Mouse (Mus musculus): ENCODE measurements around the gene Tsga10. TPM values are rescaled to one million over a fixed set of nuclear protein-coding genes. Genes with fewer than 3 reads are reported as not detected.
"Not testable (repeated sequence)": the region's sequence is repeated elsewhere in the genome, so short reads cannot be mapped to it uniquely, and the experiment has no call there.

Gene Tsga10
- polyA plus RNA-seq, 1 experiment from 2014 or later: 6.6 TPM

- Histone ChIP-seq H3K9me3 (no peaks in the 10 kb centered on the region), H3K4me1 (no peaks in the 10 kb centered on the region; the same call in 1 of the 2 replicates), H3K36me3 (replicated peaks) (no peaks in the 10 kb centered on the region), H3K27me3 (replicated peaks; ENCODE audit: low read depth, poor library complexity, severe bottlenecking) (no peaks in the 10 kb centered on the region), H3K27ac (replicated peaks) (no peak overlapping the region), H3K4me3 (no peak overlapping the region)
- DNase-seq (ENCODE audit: low spot score): no peak
- 67% methylated on average over 10 of the region's 10 CpGs for WGBS
Observed at GRCm38 (mm10) chr1:37728053-37728452, 138.2 kb downstream of the Tsga10 start.

DNA sequence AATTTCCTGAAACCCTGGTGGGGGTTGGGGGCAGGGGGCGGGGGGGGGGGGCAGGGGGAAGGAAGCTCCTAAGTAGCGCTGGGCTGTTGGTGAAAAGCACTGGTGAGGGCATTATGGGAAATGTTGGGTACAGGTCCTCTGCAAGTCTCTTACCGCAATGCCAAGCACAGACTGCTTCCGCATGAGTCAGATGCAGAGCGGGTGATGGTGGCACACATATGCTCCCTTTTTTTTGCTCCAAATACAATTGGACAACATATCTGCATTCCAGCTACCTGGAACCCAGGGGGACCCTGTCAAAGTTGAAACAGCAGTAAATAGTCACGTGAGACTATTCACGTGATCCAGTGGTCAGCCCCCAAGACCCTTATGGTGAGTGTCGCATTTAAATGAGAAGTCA is 139.0 kb downstream of the Tsga10 start:
- no peak overlapping the region for H3K27ac ChIP-seq (replicated peaks)
- H3K4me1 ChIP-seq: no peaks in the 10 kb centered on the region; the same call in 1 of the 2 replicates
- DNase-seq (ENCODE audit: low spot score): no peak
- no peaks in the 10 kb centered on the region for H3K9me3 ChIP-seq
- no peaks in the 10 kb centered on the region for H3K36me3 ChIP-seq (replicated peaks)
- WGBS: 86% methylated on average over 8 of the region's 8 CpGs
- H3K27me3 ChIP-seq (replicated peaks; ENCODE audit: low read depth, poor library complexity, severe bottlenecking): 0 out of 2 replicates have a peak, but pooled peaks cover 6% of the 10 kb centered on the region
- no peak overlapping the region for H3K4me3 ChIP-seq

- DNase-seq (ENCODE audit: low spot score): no peak
- Histone ChIP-seq H3K27ac (replicated peaks) (no peak overlapping the region), H3K4me1 (no peaks in the 10 kb centered on the region; the same call in 1 of the 2 replicates), H3K36me3 (replicated peaks) (no peaks in the 10 kb centered on the region), H3K27me3 (replicated peaks; ENCODE audit: low read depth, poor library complexity, severe bottlenecking) (peaks cover 12% of the 10 kb centered on the region), H3K4me3 (no peak overlapping the region), H3K9me3 (no peaks in the 10 kb centered on the region)
- WGBS: 81% methylated on average over 8 of the region's 8 CpGs
Observed at GRCm38 (mm10) chr1:37726426-37726825, 139.8 kb downstream of the Tsga10 start.

DNA sequence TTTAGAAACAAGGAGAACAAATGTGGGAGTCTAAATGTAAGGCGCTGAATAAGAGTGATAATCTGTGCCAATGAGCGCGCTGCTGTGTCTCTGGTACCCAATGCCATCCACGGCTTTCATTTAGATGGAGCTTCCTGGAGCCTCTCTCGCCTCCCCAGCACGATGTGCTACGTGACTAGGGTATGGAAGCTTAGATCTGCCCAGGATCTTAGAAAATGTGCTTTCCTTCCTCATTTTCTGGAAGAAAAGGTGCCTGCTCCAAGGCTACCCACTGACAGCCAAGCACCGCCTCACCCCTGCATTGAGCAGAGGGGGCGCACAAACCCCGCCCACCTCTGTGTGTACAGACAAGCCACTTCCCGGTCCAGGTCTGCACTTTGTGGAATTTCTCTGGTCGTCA is 140.3 kb downstream of the Tsga10 start:
- H3K9me3 ChIP-seq: no peaks in the 10 kb centered on the region
- no peak for DNase-seq (ENCODE audit: low spot score)
- no peaks in the 10 kb centered on the region; the same call in 1 of the 2 replicates for H3K4me1 ChIP-seq
- no peaks in the 10 kb centered on the region for H3K36me3 ChIP-seq (replicated peaks)
- peaks cover 17% of the 10 kb centered on the region for H3K27me3 ChIP-seq (replicated peaks; ENCODE audit: low read depth, poor library complexity, severe bottlenecking)
- H3K27ac ChIP-seq (replicated peaks): no peak overlapping the region
- WGBS: 73% methylated on average over 12 of the region's 12 CpGs
- H3K4me3 ChIP-seq: no peak overlapping the region

DNA sequence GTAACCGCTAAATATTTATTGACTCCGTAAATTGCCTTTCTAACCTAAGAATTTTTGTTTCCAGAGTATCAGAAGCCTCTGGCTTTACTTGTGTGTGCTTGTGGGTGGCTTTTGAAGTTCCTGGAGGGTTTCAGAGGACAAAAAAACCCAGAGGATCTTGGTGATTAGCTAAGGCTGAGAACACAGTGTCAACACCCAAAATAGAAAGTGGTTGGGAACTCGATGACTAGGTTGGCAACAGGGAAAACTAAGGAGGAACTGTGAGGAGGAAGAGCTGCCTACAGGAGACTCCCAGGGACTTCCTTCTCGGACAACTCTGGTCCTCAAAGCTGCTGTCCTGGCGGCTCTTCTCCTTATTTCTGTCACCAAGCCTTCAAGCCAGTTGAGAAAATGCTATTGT is 145.1 kb downstream of the Tsga10 start:
- Histone ChIP-seq H3K9me3 (no peaks in the 10 kb centered on the region), H3K27ac (replicated peaks) (no peak overlapping the region), H3K4me1 (peaks cover 15% of the 10 kb centered on the region), H3K4me3 (no peak overlapping the region), H3K27me3 (replicated peaks; ENCODE audit: low read depth, poor library complexity, severe bottlenecking) (peaks cover 55% of the 10 kb centered on the region), H3K36me3 (replicated peaks) (no peaks in the 10 kb centered on the region)
- 74% methylated on average over 5 of the region's 5 CpGs for WGBS
- DNase-seq (ENCODE audit: low spot score): no peak

DNA sequence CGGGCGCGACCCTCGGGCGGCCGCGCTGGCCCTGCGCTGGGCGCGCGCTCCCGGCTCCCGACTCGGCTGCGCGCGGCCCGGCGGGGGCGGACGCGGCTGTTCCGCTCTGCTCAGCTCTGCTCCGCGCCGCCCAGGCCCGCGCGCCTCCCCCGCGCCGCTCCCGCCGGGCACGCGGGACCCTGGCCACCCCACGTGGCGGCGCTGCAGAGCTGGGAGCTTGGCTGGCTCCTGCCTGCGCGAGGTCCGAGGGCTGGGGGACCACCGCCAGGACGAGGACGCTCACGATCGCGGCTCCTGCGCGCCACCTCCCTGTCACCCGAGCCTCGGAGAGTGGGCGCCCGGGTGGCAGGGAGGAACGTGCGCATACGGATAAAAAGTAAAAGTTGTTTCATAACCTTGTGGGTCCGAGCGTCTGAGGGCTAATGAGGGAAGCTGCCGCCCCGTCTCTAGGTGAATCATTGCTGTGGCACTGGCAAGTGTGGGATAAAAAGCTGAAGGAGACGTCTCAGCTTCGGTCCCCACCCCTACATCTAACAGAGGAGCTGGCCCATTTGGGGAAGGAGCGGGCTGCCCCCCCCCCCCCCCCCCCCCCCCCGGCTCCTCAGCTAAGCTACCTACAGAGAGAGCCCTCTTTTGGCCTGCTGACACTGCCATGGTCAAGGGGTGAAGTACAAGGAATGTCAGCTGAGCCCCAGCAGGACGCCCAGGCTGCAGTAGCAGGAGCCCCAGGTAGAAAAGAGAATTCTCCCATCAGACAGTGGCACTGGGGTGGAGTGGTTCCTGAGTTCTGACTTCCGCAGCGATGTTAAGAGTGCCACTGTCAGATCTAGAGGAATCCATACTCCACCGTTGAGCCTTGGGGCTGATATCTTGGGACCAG is 146.2 kb downstream of the Tsga10 start, which contains the start of gene 2010300C02Rik:
TSS of gene 2010300C02Rik (minus strand) at position 325 of the 880 bp plus-strand sequence.
- H3K27ac ChIP-seq (replicated peaks): peak within 1 kb of the TSS; percentile 59
- H3K4me3 ChIP-seq: peak within 1 kb of the TSS; percentile 72
- peak; percentile 67 for DNase-seq (ENCODE audit: low spot score)
- 3% methylated on average over 68 of the region's 69 CpGs for WGBS
- H3K27me3 ChIP-seq (replicated peaks; ENCODE audit: low read depth, poor library complexity, severe bottlenecking): peaks cover 55% of the 10 kb centered on the region
- H3K4me1 ChIP-seq: peaks cover 15% of the 10 kb centered on the region
- H3K9me3 ChIP-seq: no peaks in the 10 kb centered on the region
- no peaks in the 10 kb centered on the region for H3K36me3 ChIP-seq (replicated peaks)

DNA sequence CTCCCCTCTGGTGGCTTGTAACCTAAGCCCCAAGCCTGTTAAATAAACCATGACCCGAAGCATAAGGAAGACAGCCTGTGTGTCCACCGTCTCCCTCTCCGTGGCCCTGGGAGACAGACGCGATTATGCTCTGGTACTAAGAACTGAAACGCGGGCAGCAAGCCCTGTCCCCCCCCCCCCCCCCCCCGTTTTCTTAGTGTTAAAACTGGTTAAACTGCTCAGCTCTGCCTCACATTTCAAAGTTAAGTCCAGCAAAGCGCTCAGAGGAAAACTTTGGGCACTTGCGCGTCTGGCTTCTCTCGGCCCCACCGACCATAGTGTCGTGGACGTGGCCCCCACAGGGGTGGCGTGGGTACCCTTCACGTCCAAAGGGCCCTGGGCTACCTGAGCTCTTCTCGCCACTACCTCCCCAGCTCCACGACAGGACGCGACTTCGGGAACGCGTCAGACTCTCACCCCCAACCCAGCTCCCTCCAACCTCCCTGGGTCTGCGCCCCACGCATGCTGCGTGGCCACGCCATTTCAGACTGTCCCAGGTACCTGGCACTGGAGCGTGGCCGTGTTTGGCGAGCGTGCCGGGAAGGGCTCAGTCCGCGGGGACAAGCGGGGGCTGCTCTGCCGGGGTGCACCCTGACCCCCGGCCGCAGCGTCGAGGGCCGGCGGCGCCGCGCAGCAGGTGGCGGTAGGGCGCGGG is 147.1 kb downstream of the Tsga10 start:
- Histone ChIP-seq H3K27me3 (replicated peaks; ENCODE audit: low read depth, poor library complexity, severe bottlenecking) (peaks cover 55% of the 10 kb centered on the region), H3K9me3 (no peaks in the 10 kb centered on the region), H3K27ac (replicated peaks) (peak overlapping the region; percentile 59; the same call in 1 of the 2 replicates), H3K4me3 (peak overlapping the region; percentile 72), H3K36me3 (replicated peaks) (no peaks in the 10 kb centered on the region), H3K4me1 (peaks cover 15% of the 10 kb centered on the region)
- peak; percentile 31 for DNase-seq (ENCODE audit: low spot score)
- WGBS: 3% methylated on average over 49 of the region's 49 CpGs

DNA sequence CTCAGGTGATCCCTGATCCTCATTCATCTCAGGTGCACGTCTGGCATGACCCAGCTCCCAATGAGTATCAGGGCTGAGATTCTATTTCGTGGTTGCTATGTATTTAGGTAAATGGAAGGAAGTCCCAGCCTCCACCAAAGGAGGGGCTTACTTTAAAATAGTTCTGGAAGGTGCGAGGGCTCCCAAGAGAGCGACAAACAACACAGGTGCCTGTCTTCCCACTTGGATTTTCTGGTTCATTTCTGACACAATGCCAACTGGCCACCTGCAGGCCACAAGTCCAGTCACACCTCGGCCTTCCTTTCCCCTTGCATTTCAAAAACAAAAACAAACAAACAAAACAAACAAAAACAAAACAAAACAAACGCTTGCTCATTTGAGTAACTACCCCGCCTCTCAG is 147.7 kb downstream of the Tsga10 start:
- no peaks in the 10 kb centered on the region for H3K9me3 ChIP-seq
- H3K27me3 ChIP-seq (replicated peaks; ENCODE audit: low read depth, poor library complexity, severe bottlenecking): peaks cover 55% of the 10 kb centered on the region
- WGBS: 45% methylated on average over 7 of the region's 7 CpGs
- DNase-seq (ENCODE audit: low spot score): no peak
- peaks cover 15% of the 10 kb centered on the region for H3K4me1 ChIP-seq
- no peak overlapping the region for H3K4me3 ChIP-seq
- no peaks in the 10 kb centered on the region for H3K36me3 ChIP-seq (replicated peaks)
- no peak overlapping the region for H3K27ac ChIP-seq (replicated peaks)

DNA sequence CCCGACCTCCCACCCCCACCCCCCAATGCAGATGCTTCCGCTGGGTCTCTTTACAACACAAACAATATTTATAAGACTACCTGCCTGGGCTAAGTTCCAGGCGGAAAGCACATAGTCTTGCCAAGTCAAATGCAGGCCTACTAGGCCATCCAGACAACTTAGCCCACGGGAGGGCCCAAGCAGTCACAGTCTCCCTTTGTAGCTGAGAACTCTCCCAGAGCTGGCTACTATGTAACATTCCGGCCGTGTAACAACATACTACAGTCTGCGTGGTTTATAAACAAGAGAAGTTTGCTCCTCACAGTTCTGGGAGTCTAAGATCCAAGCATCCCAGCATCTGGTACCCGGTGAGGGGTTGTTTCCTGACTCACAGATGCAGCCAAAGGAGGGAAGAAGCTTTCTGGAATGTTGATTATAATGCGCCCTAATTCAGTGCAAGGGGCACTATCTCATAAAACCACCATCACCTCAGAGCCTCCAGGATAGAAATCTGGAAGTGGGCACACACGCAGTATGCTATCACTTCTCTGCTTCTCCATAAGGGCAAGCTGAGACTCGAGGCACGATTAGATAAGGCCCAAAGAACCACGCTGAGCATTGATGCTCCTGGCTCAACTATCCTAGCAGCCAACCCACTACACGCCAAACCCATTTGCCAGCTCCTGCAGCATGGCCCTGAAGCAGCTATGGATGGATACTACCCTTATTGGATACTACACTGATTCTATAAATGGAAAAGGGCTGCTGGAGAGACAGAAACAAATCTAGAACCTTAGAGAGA is 148.6 kb downstream of the Tsga10 start:
- Histone ChIP-seq H3K27ac (replicated peaks) (no peak overlapping the region), H3K36me3 (replicated peaks) (no peaks in the 10 kb centered on the region), H3K27me3 (replicated peaks; ENCODE audit: low read depth, poor library complexity, severe bottlenecking) (peaks cover 53% of the 10 kb centered on the region), H3K4me1 (peaks cover 15% of the 10 kb centered on the region), H3K9me3 (no peaks in the 10 kb centered on the region), H3K4me3 (no peak overlapping the region)
- DNase-seq (ENCODE audit: low spot score): no peak
- WGBS: 80% methylated on average over 14 of the region's 14 CpGs

DNA sequence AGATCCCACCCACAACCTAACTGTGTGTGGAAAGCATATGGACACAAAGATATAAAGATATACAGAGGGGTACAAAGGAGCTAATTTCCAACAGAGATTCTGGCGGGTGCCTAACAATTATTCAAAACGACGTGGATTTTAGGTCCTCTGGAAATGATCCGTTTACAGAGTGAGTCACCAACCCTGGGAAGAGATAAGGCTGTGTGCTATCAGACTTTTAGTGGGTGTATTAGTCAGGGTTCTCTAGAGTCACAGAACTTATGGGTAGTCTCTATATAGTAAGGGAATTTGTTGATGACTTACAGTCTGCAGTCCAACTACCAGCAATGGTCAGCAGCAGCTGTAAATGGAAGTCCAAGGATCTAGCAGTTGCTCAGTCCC is 153.9 kb downstream of the Tsga10 start:
- not testable (repeated sequence) for H3K36me3 ChIP-seq (replicated peaks); H3K4me3 ChIP-seq; H3K27me3 ChIP-seq (replicated peaks; ENCODE audit: low read depth, poor library complexity, severe bottlenecking); DNase-seq (ENCODE audit: low spot score); H3K27ac ChIP-seq (replicated peaks); H3K4me1 ChIP-seq; H3K9me3 ChIP-seq
- 85% methylated on average over 4 of the region's 4 CpGs for WGBS

DNA sequence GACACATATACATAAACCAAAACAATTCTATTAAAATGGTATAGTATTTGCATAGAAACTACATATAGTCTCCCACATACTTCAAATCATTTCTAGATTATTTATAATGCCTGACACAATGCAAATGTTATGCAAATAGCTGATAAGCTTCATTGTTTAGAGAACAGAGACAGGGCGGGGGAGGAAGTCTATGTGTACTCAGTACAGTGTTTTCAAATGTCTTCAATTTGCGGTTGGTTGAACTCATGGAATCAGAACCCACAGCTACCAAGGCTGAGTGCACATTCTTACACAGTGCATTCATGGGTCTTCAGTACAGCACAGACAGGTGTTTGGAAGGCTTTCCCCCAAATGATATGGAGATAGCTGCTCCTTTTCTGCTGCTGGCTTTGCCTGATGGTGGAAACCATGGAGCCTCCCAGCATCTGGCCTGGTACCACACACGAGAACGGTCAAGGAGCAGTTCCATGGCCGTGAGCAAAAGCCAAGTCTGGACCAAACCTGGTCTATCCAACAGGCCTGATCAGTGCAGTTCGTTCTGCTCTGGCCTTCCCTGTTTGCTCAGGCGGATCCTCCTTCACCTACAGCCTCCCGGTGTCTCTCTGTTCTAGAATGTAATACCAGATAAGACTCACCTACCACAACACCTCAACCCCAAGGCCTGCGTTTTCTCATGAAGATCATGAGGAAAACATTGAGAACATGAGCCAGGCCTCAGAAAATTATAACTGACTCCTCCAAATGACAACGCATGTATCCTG is 154.5 kb downstream of the Tsga10 start:
- 91% methylated on average over 10 of the region's 10 CpGs for WGBS
- Histone ChIP-seq H3K4me1 (no peaks in the 10 kb centered on the region), H3K36me3 (replicated peaks) (no peaks in the 10 kb centered on the region), H3K27ac (replicated peaks) (no peak overlapping the region), H3K27me3 (replicated peaks; ENCODE audit: low read depth, poor library complexity, severe bottlenecking) (no peaks in the 10 kb centered on the region), H3K9me3 (no peaks in the 10 kb centered on the region), H3K4me3 (no peak overlapping the region)
- DNase-seq (ENCODE audit: low spot score): no peak

- Histone ChIP-seq H3K27ac (replicated peaks) (no peak overlapping the region), H3K9me3 (no peaks in the 10 kb centered on the region), H3K27me3 (replicated peaks; ENCODE audit: low read depth, poor library complexity, severe bottlenecking) (no peaks in the 10 kb centered on the region), H3K4me1 (no peaks in the 10 kb centered on the region), H3K36me3 (replicated peaks) (no peaks in the 10 kb centered on the region), H3K4me3 (no peak overlapping the region)
- WGBS: 90% methylated on average over 5 of the region's 5 CpGs
- DNase-seq (ENCODE audit: low spot score): no peak
Observed at GRCm38 (mm10) chr1:37711082-37711481, 155.1 kb downstream of the Tsga10 start.

Data from embryonic facial prominence, embryonic 10.5 days (tissue).